Mouse (Mus musculus): ENCODE measurements around the gene Trmt112. TPM values are rescaled to one million over a fixed set of nuclear protein-coding genes. Genes with fewer than 3 reads are reported as not detected.

The Trmt112 gene
- polyA plus RNA-seq, 1 experiment from 2014 or later = 123 TPM

DNA sequence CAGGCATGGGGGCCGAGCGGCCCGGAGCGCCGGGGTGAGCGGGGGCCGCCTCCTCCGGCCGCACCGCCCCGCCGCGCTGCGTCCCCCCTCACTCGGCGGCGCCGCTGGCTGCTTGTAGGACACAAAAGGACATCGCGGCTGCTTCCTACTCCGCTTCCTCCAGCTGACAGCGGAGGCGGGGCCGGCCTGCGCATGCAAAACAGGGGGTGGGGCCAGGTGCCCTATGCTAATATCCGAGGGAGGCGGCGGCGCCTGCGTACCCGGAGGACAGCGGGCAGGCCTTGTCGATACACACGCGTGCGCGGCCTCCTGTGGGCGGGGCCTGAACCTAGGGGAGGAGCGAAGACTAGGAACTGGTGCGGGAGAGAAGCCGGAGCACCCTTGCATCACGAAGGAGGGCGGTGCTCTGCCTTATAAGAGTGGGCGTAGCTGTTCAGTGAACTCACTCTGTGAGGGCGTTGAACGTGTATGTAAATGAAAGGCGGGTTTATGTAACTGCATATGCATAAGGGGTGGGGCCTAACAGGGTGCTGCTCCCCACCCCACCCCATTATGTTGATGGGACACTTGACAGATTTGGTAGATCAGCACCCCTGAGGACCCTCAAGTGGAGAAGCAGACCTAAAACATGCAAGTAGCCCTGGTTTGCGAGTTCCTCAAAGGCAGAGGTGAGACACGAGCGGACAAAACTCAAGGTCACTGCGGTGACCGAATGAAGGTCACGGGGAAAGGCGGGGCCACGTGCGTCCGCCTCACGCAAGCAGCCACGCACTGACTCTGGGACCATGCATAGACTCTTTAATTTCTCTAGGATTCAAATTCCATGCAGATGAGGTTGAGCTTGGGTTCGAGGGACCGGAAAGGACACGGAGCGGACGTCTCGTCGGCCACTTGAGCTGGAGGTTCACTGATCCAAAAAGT is 12.4 kb downstream of the Trmt112 start, which contains the start of gene Esrra:
Gene Esrra, minus strand, starts transcription at position 167 of the 921 bp plus-strand sequence.
- WGBS = 1% methylated on average over 65 of the region's 66 CpGs
- peak within 1 kb of the TSS; percentile 91 for H3K4me3 ChIP-seq

DNA sequence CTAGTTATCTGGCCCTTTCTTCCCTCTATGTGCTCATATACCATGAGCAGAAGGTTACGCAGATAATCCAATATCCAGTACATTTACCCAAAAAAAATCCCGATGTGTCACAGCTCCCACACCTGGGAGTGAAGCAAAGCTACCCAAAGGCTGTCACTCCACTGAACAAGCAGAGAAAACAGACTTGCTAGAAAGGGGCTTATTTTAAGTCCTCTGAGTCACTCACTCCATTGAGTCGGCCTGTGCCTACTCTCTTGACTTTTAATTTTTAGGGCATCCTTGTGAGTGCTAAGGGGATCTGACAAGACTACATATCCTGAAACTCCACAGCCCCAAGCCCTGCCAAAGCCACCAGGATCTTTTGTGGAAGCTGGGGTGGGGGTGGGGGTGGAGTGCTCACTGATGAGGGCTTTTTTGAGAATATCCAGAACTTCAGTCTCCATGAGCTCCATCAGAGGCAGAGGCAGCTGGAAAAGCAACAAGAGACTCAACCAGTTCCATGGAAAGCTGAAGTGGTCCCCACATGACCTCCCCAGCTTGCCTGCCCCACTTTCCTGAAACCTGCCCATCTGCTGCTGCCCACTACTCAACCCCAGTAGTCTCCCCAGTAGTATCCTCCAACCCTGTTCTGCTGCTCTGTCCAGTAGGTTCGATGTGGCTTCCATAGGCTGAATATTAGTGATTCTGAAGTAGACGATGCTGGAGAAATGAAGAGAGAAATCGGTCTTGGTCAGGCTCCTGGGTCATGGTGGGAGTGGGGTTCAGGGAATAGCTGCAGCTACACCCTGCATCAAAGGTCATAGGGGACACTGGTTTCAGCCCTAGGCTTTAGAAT is 13.6 kb downstream of the Trmt112 start:
- Histone ChIP-seq H3K36me3 (no peaks in the 10 kb centered on the region), H3K27ac (no peak overlapping the region), H3K4me3 (no peak overlapping the region), H3K4me2 (replicated peaks) (peak overlapping the region; percentile 96; the same call in 1 of the 2 replicates), H3K4me1 (peaks cover 27% of the 10 kb centered on the region), H3K9me3 (no peaks in the 10 kb centered on the region), H3K9ac (no peak overlapping the region), H3K27me3 (replicated peaks) (peaks cover 57% of the 10 kb centered on the region)
- ATAC-seq (ENCODE audit: low FRiP score, low read depth) = no peak
- 58% methylated on average over 6 of the region's 6 CpGs for WGBS

More for the DNA sequence above, 12.4 kb downstream of the Trmt112 start, which contains the start of gene Esrra:
- Histone ChIP-seq H3K4me1 (peaks cover 24% of the 10 kb centered on the region), H3K27ac (peak within 1 kb of the TSS; percentile 82), H3K9me3 (no peaks in the 10 kb centered on the region), H3K4me2 (replicated peaks) (peak within 1 kb of the TSS; percentile 96), H3K9ac (peak within 1 kb of the TSS; percentile 91), H3K36me3 (no peaks in the 10 kb centered on the region), H3K27me3 (replicated peaks) (peaks cover 45% of the 10 kb centered on the region)
- ATAC-seq (ENCODE audit: low FRiP score, low read depth) = peak; percentile 93

DNA sequence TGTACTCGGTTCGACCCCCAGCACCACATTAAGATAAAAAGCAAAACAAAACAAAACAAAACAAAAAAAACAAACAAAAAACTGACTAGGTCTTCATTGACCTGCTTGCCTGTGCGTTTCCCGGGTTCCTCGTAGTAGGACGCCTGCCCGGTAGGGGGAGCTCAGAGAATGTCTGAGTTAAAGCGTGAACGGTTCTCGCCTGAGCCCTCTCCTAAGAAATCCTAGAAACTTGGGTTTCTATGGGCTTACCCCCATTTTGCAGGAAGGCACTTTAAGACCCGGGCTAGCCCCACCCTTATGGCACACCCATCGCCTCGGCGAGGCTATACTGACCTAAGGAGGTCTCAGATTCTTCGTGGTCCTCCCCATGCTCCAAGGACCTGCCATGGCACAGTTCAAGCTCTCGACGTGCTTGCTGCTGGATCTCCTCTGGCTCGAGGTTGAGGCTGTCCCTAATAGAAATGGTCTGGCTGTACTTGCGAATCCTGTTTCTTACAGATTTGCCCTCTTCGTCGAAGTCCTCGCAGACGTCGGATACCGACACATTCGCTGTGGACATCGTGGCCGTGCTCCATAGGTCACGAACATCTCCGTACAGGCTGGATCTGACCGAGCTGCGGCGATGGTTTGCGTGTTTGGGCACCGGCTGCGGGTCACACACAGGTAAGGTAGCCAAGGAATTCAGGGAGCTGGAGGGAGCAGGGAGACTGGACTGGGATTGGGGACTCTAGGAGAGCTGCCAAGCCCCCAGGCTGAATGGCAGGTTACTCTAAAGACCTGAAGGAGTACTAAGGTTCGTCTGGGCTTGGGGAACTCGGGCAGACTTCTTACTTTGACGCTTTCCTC is 15.2 kb downstream of the Trmt112 start:
- H3K4me2 ChIP-seq (replicated peaks) = peak overlapping the region; percentile 36
- H3K36me3 ChIP-seq = no peaks in the 10 kb centered on the region
- H3K9me3 ChIP-seq = no peaks in the 10 kb centered on the region
- no peak overlapping the region for H3K9ac ChIP-seq
- H3K4me3 ChIP-seq = no peak overlapping the region
- 4% methylated on average over 39 of the region's 39 CpGs for WGBS
- peaks cover 69% of the 10 kb centered on the region for H3K27me3 ChIP-seq (replicated peaks)
- peaks cover 26% of the 10 kb centered on the region for H3K4me1 ChIP-seq
- no peak overlapping the region for H3K27ac ChIP-seq
- ATAC-seq (ENCODE audit: low FRiP score, low read depth) = no peak

DNA sequence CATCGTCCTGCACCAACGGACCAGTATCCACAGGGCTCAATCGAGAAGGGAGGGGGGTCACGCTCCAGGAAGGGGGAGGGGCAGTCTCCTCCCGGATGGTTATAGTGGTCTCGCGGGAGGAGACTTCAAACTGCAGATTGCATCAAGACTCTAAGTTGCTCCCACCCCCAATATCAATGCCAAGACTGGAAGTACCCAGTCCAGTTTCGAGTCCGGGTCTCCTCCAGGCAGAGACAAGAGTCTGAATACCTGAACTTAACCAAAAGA is 15.7 kb downstream of the Trmt112 start, which contains the start of gene Catsperz:
Gene Catsperz, minus strand, starts transcription at position 74 of the 267 bp plus-strand sequence.
- ATAC-seq (ENCODE audit: low FRiP score, low read depth) = no peak
- Histone ChIP-seq H3K36me3 (no peaks in the 10 kb centered on the region), H3K4me1 (peaks cover 21% of the 10 kb centered on the region), H3K27ac (no peak within 1 kb of the TSS), H3K27me3 (replicated peaks) (peaks cover 71% of the 10 kb centered on the region), H3K9ac (no peak within 1 kb of the TSS), H3K9me3 (no peaks in the 10 kb centered on the region), H3K4me2 (replicated peaks) (peak within 1 kb of the TSS; percentile 36), H3K4me3 (no peak within 1 kb of the TSS)
- 3% methylated on average over 9 of the region's 9 CpGs for WGBS

DNA sequence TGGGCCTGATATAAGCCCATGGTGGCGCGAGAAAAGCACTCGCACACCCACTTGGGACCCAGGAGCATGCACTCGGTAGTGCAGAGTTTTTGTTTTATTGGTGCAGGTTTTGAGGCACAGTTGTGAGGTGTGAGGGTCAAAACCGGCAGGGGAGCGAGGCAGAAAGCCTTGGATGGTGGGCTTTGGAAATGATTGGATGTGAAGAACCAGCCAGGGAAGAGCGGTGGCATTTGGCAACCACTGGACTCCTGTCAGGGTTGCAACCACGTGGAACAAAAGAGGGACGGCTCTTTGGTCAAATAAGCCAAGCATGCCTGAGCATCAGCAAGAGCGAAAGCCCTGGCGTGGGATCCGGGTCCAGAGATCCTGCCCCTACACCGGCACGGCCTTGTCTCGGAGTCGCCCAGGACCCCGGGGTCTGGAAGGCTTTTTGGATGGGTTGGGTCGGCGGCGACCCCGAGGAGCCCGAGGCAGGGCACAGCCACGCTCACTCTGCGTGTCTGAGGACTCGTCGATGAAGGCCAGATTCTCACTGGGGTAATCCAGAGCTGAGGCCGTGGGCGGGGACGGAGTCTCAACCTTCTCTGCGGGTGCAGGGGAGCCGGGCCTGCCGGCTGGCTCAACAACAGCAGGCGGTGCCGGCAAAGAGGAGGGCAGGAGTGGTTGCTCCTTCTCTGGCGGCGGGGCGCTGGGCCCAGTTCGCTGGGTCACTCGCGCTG is 16.3 kb downstream of the Trmt112 start:
- H3K4me2 ChIP-seq (replicated peaks) = peak overlapping the region; percentile 36; the same call in 1 of the 2 replicates
- no peak for ATAC-seq (ENCODE audit: low FRiP score, low read depth)
- no peak overlapping the region for H3K27ac ChIP-seq
- H3K4me3 ChIP-seq = no peak overlapping the region
- H3K9ac ChIP-seq = no peak overlapping the region
- no peaks in the 10 kb centered on the region for H3K36me3 ChIP-seq
- 4% methylated on average over 40 of the region's 40 CpGs for WGBS
- peaks cover 74% of the 10 kb centered on the region for H3K27me3 ChIP-seq (replicated peaks)
- H3K4me1 ChIP-seq = peaks cover 15% of the 10 kb centered on the region
- no peaks in the 10 kb centered on the region for H3K9me3 ChIP-seq

DNA sequence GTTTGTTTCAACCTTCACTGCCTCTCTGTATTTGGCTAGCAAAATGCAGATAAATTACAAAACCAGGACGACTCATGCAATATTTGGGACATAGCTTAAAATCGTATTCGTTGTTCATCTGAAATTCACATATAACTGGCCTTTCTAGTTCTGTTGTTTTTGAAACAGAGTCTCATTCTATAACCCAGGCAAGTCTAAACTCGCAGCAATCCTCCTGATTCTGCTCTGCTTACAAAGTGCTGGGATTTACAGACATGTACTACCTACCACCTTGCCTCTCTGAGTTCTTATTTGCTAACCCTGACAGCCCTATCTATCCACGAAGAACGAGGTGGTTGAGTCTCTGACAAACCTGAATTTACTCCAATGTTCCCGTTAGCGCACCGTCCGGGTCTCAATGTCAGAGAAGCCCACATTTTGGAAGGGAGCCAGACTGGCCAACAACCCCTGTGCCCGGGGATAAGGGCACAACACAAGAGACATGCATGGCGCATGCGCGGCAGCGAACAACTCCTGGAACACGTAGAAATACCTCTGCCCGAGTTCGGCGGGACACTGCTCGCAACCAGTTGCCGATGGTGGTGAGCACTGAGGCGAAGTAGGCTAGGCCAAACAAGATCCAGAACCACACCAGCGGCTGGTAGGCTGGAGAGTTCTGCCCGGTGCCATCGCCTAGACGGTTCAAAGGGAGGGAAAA is 17.2 kb downstream of the Trmt112 start:
- Histone ChIP-seq H3K36me3 (no peaks in the 10 kb centered on the region), H3K4me2 (replicated peaks) (peak overlapping the region; percentile 44), H3K4me3 (peak overlapping the region; percentile 13; the same call in 1 of the 2 replicates), H3K27me3 (replicated peaks) (peaks cover 84% of the 10 kb centered on the region), H3K27ac (no peak overlapping the region), H3K4me1 (peaks cover 16% of the 10 kb centered on the region), H3K9ac (0 out of 2 replicates have a peak overlapping the region, but pooled peaks have one; percentile 2), H3K9me3 (no peaks in the 10 kb centered on the region)
- WGBS = 10% methylated on average over 26 of the region's 26 CpGs
- ATAC-seq (ENCODE audit: low FRiP score, low read depth) = no peak

DNA sequence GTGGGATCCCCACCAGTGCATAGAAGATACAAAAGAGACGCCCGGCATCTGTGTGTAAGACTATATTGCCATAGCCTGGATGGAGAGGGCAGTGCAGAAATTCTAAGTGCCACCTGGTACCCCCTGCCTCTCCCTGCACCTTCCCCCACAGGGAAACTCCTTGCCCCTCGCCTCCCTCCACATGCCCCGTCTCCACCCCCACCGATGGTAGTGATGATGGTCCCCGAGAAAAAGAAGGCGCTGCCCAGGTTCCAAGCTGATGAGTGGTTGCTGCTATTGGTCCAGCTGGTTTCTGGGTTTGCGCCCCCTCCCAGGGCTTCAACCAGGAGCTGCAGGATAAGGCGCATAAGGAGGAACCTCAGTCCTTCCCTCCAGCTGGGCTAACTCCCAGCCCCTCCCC is 18.6 kb downstream of the Trmt112 start:
- WGBS = 11% methylated on average over 9 of the region's 9 CpGs
- no peak overlapping the region for H3K4me2 ChIP-seq (replicated peaks)
- no peaks in the 10 kb centered on the region for H3K36me3 ChIP-seq
- peaks cover 10% of the 10 kb centered on the region for H3K4me1 ChIP-seq
- H3K27ac ChIP-seq = no peak overlapping the region
- H3K9me3 ChIP-seq = no peaks in the 10 kb centered on the region
- H3K4me3 ChIP-seq = no peak overlapping the region
- H3K27me3 ChIP-seq (replicated peaks) = peaks cover 90% of the 10 kb centered on the region
- ATAC-seq (ENCODE audit: low FRiP score, low read depth) = no peak
- H3K9ac ChIP-seq = no peak overlapping the region

DNA sequence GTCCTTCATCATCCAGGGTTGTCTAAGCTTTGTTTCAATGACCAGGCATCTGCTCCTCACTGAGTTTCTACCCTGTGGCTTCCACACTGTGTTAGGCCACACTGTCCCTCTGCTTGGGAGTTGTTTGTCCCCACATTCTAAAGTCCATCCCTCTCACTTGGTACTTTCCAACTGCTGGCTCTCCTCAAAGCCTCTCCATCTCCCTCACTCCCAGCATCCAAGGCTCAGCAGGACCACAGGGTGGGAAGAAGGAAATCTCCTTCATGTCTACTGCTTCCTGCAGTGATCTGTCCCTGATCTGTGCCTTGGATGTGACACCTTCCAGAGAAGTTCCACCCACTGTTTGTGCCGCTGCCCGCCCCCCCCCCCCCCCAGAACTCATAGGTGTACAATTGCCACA is 21.5 kb downstream of the Trmt112 start:
- no peak for ATAC-seq (ENCODE audit: low FRiP score, low read depth)
- H3K4me1 ChIP-seq = peaks cover 22% of the 10 kb centered on the region

DNA sequence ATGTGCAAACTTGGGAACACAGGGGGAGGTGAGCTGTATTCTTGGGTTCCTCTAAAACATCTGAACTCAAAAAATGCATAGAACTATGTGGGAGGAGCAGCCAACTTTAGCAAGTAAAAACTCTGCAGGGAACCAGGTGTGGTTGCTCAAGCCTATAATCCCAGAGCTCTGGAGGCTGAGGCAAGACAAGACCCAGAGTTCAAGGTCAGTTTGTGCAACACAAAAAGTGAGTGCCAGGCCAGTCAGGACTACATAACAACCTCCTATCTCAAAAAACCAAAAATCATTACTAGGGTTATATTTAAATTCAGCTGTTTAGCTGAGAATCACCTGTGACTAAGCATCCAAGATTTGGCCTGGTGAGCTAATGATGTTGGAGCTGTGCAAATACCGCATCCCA is 22.5 kb downstream of the Trmt112 start:
- Histone ChIP-seq H3K36me3 (no peaks in the 10 kb centered on the region), H3K9me3 (no peaks in the 10 kb centered on the region), H3K9ac (no peak overlapping the region), H3K4me2 (replicated peaks) (no peak overlapping the region), H3K27ac (no peak overlapping the region), H3K27me3 (replicated peaks) (peaks cover 84% of the 10 kb centered on the region), H3K4me3 (no peak overlapping the region; the same call in 1 of the 2 replicates), H3K4me1 (peaks cover 18% of the 10 kb centered on the region)
- no peak for ATAC-seq (ENCODE audit: low FRiP score, low read depth)
- 56% methylated on average over 1 of the region's 1 CpGs for WGBS

More for the DNA sequence above, 21.5 kb downstream of the Trmt112 start:
- Histone ChIP-seq H3K27me3 (replicated peaks) (peaks cover 90% of the 10 kb centered on the region), H3K27ac (no peak overlapping the region), H3K9ac (no peak overlapping the region), H3K4me3 (no peak overlapping the region), H3K4me2 (replicated peaks) (no peak overlapping the region), H3K36me3 (no peaks in the 10 kb centered on the region), H3K9me3 (no peaks in the 10 kb centered on the region)
- 0% methylated on average over 2 of the region's 2 CpGs for WGBS

DNA sequence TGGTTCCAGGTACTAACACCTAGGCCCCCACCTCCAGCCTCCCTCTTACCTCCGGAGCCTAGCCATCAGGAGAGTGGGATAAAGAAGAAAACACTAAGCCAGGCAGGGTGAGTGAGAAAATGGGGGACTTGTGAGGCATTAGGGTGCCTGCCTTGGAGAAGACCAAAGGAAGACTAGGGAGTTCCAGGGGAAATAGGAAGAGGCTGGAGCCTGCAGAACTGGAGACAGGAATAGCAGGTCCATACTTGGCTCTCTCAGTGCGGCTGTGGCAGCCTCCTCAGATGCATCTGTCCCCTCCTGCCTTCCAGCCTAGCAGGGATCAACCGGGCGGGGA is 23.6 kb downstream of the Trmt112 start:
- peak overlapping the region; percentile 64 for H3K4me2 ChIP-seq (replicated peaks)
- ATAC-seq (ENCODE audit: low FRiP score, low read depth) = no peak
- 22% methylated on average over 4 of the region's 4 CpGs for WGBS
- peaks cover 16% of the 10 kb centered on the region for H3K4me1 ChIP-seq
- H3K4me3 ChIP-seq = peak overlapping the region; percentile 35; the same call in 1 of the 2 replicates
- H3K27ac ChIP-seq = no peak overlapping the region
- no peak overlapping the region for H3K9ac ChIP-seq
- H3K27me3 ChIP-seq (replicated peaks) = peaks cover 77% of the 10 kb centered on the region
- H3K36me3 ChIP-seq = peaks cover 3% of the 10 kb centered on the region
- no peaks in the 10 kb centered on the region for H3K9me3 ChIP-seq

Measured in neural tube, embryonic 12.5 days (tissue).